Mouse (Mus musculus) MEL (cell line): ENCODE results near the gene BC005537. TPM values are rescaled to one million over a fixed set of nuclear protein-coding genes. Genes with fewer than 3 reads are reported as not detected.
A peak's percentile ranks its signal among the peaks of the same experiment; 100 is the strongest.

Experiments used
- DNase-seq: peaks from one replicate; pipeline ENCODE4 v3.0.0; 2011; ENCODE audit warnings: low read depth, low spot score
- H3K27ac ChIP-seq: 2 replicates; pipeline ENCODE4 v1.5.1; 2012; ENCODE audit warnings: low read depth, mild to moderate bottlenecking, control low read depth, low read length, moderate library complexity; ENCODE audit not compliant: control insufficient read depth
- H3K27me3 ChIP-seq, 2 experiments: fragments of 150-350 bp in 1 of 2; sonication (generic) in 1 of 2; 2 replicates each; pipeline ENCODE4 v1.6.1; 2012; ENCODE audit warnings: low read length in 2 of 2, mild to moderate bottlenecking in 2 of 2, improper control_type of control experiment in 1 of 2, moderate library complexity in 1 of 2; ENCODE audit not compliant: insufficient read depth in 2 of 2, control insufficient read depth in 1 of 2
- H3K36me3 ChIP-seq, 2 experiments: 2 replicates each; pipeline ENCODE4 v1.6.1; 2012 to 2014; ENCODE audit warnings: low read length in 2 of 2, improper control_type of control experiment in 1 of 2, inconsistent platforms in 1 of 2, mild to moderate bottlenecking in 1 of 2; ENCODE audit not compliant: insufficient read depth in 2 of 2, control insufficient read depth in 1 of 2
- H3K4me1 ChIP-seq, 2 experiments: fragments of 150-350 bp in 1 of 2; sonication (generic) in 1 of 2; 2 replicates each; pipeline ENCODE4 v1.6.1; 2012; ENCODE audit warnings: low read length in 2 of 2, improper control_type of control experiment in 1 of 2, mild to moderate bottlenecking in 1 of 2; ENCODE audit not compliant: insufficient read depth in 2 of 2, control insufficient read depth in 1 of 2
- H3K4me3 ChIP-seq, 2 experiments: fragments of 150-350 bp in 1 of 2; sonication (generic) in 1 of 2; 2 replicates each; pipeline ENCODE4 v1.5.1; 2012; ENCODE audit warnings: low read depth in 2 of 2, low read length in 2 of 2, mild to moderate bottlenecking in 2 of 2, moderate library complexity in 2 of 2, control low read depth in 1 of 2, improper control_type of control experiment in 1 of 2; ENCODE audit not compliant: control insufficient read depth in 1 of 2, insufficient read depth in 1 of 2
- H3K79me2 ChIP-seq: 2 replicates; pipeline ENCODE4 v1.6.1; 2012; ENCODE audit warnings: mild to moderate bottlenecking, low read length, moderate library complexity; ENCODE audit not compliant: control insufficient read depth, poor library complexity, insufficient read depth
- H3K9ac ChIP-seq: 2 replicates; pipeline ENCODE4 v1.6.1; 2012; ENCODE audit warnings: low read depth, mild to moderate bottlenecking, control low read depth, low read length, moderate library complexity; ENCODE audit not compliant: control insufficient read depth, poor library complexity, severe bottlenecking
- H3K9me3 ChIP-seq: fragments of 150-350 bp; sonication (generic); replicated peaks from 2 replicates; pipeline ENCODE4 v1.6.1; 2012; ENCODE audit warnings: mild to moderate bottlenecking, low read length, improper control_type of control experiment, moderate library complexity; ENCODE audit not compliant: insufficient read depth
- BHLHE40 ChIP-seq: IDR thresholded peaks from 2 replicates; pipeline ENCODE4 v1.6.1; 2012; ENCODE audit warnings: low read depth, mild to moderate bottlenecking, inconsistent platforms, low read length, improper control_type of control experiment, borderline replicate concordance
- ELF1 ChIP-seq: IDR thresholded peaks from 2 replicates; pipeline ENCODE4 v1.6.1; 2014; ENCODE audit warnings: low read depth, mild to moderate bottlenecking, inconsistent platforms, low read length, improper control_type of control experiment, moderate library complexity
- EP300 ChIP-seq, 2 experiments: IDR thresholded peaks; 2 replicates each; pipeline ENCODE4 v1.6.1; 2011; ENCODE audit warnings: improper control_type of control experiment in 2 of 2, low read length in 2 of 2, low read depth in 1 of 2, mild to moderate bottlenecking in 1 of 2
- ETS1 ChIP-seq: IDR thresholded peaks from 2 replicates; pipeline ENCODE4 v1.6.1; 2012; ENCODE audit warnings: low read depth, mild to moderate bottlenecking, inconsistent platforms, low read length, improper control_type of control experiment, moderate library complexity
- JUND ChIP-seq: IDR thresholded peaks from 2 replicates; pipeline ENCODE4 v1.6.1; 2011; ENCODE audit warnings: low read depth, mild to moderate bottlenecking, improper control_type of control experiment, low read length
- MAFK ChIP-seq: IDR thresholded peaks from 2 replicates; pipeline ENCODE4 v1.6.1; 2011; ENCODE audit warnings: low read depth, mild to moderate bottlenecking, low read length, improper control_type of control experiment, borderline replicate concordance
- MAX ChIP-seq: IDR thresholded peaks from 2 replicates; pipeline ENCODE4 v1.6.1; 2011; ENCODE audit warnings: low read length, improper control_type of control experiment
- MEF2A ChIP-seq: IDR thresholded peaks from 2 replicates; pipeline ENCODE4 v1.6.1; 2014; ENCODE audit warnings: low read depth, mild to moderate bottlenecking, inconsistent platforms, low read length, improper control_type of control experiment; ENCODE audit not compliant: poor library complexity, insufficient replicate concordance, severe bottlenecking; ENCODE audit errors: extremely low read depth
- MXI1 ChIP-seq: IDR thresholded peaks from 2 replicates; pipeline ENCODE4 v1.6.1; 2011; ENCODE audit warnings: mild to moderate bottlenecking, low read depth, low read length, improper control_type of control experiment
- MYB ChIP-seq: IDR thresholded peaks from 2 replicates; pipeline ENCODE4 v1.6.1; 2011; ENCODE audit warnings: mild to moderate bottlenecking, low read depth, low read length, improper control_type of control experiment
- MYC ChIP-seq: IDR thresholded peaks from 2 replicates; pipeline ENCODE4 v1.6.1; 2011; ENCODE audit warnings: low read depth, mild to moderate bottlenecking, low read length, improper control_type of control experiment, moderate library complexity
- POLR2AphosphoS2 ChIP-seq: IDR thresholded peaks from 2 replicates; pipeline ENCODE4 v1.6.1; 2011; ENCODE audit warnings: low read length, improper control_type of control experiment
- POLR2AphosphoS5 ChIP-seq: IDR thresholded peaks from 2 replicates; pipeline ENCODE4 v1.6.1; 2012; ENCODE audit warnings: low read depth, borderline replicate concordance, mild to moderate bottlenecking, inconsistent platforms, low read length, moderate library complexity, mixed read lengths
- RAD21 ChIP-seq: IDR thresholded peaks from 2 replicates; pipeline ENCODE4 v1.6.1; 2011; ENCODE audit warnings: mild to moderate bottlenecking, low read depth, low read length, improper control_type of control experiment
- RCOR1 ChIP-seq: IDR thresholded peaks from 2 replicates; pipeline ENCODE4 v1.6.1; 2012; ENCODE audit warnings: low read depth, mild to moderate bottlenecking, inconsistent platforms, low read length, improper control_type of control experiment
- SIN3A ChIP-seq: IDR thresholded peaks from 2 replicates; pipeline ENCODE4 v1.6.1; 2012; ENCODE audit warnings: low read length, improper control_type of control experiment, inconsistent platforms
- SMC3 ChIP-seq: IDR thresholded peaks from 2 replicates; pipeline ENCODE4 v1.6.1; 2011; ENCODE audit warnings: low read depth, low read length, improper control_type of control experiment
- TAL1 ChIP-seq: IDR thresholded peaks from 2 replicates; pipeline ENCODE4 v1.6.1; 2012; ENCODE audit warnings: mild to moderate bottlenecking, inconsistent platforms, low read length, moderate library complexity, mixed read lengths
- TBP ChIP-seq: IDR thresholded peaks from 2 replicates; pipeline ENCODE4 v1.8.0; 2011; ENCODE audit warnings: low read depth, low read length, improper control_type of control experiment
- TCF12 ChIP-seq: IDR thresholded peaks from 2 replicates; pipeline ENCODE4 v1.6.1; 2014; ENCODE audit warnings: low read depth, mild to moderate bottlenecking, inconsistent platforms, low read length, improper control_type of control experiment, moderate library complexity
- UBTF ChIP-seq: IDR thresholded peaks from 2 replicates; pipeline ENCODE4 v1.6.1; 2012; ENCODE audit warnings: low read depth, mild to moderate bottlenecking, inconsistent platforms, low read length, improper control_type of control experiment, moderate library complexity, borderline replicate concordance; ENCODE audit not compliant: insufficient read depth
- USF1 ChIP-seq: IDR thresholded peaks from 2 replicates; pipeline ENCODE4 v1.6.1; 2014; ENCODE audit warnings: low read depth, mild to moderate bottlenecking, inconsistent platforms, low read length, improper control_type of control experiment, moderate library complexity
- ZC3H11A ChIP-seq: IDR thresholded peaks from 2 replicates; pipeline ENCODE4 v1.6.1; 2012; ENCODE audit warnings: low read depth, mild to moderate bottlenecking, inconsistent platforms, low read length, improper control_type of control experiment
- ZKSCAN1 ChIP-seq: IDR thresholded peaks from 2 replicates; pipeline ENCODE4 v1.6.1; 2012; ENCODE audit warnings: low read depth, mild to moderate bottlenecking, inconsistent platforms, low read length, improper control_type of control experiment, moderate library complexity
- polyA plus RNA-seq, 2 experiments: library from polyadenylated mRNA; stranded (reverse) in 1 of 2; unstranded in 1 of 2; fragments of >175 nt in 1 of 2; fragments of >200 nt in 1 of 2; gene quantifications; 2 replicates each; pipeline versions ENCODE4 v1.2.1 to v1.2.4; 2012; ENCODE audit warnings: low replicate concordance in 2 of 2, low read depth in 1 of 2; ENCODE audit not compliant: insufficient read length in 2 of 2, insufficient read depth in 1 of 2, missing spikeins in 1 of 2
- total RNA-seq: library from RNA; depleted of rRNA; stranded (reverse); fragments of 300-350 nt; gene quantifications from 2 replicates; pipeline ENCODE4 v1.2.3, GENCODE M21; 2012

Gene BC005537
- total and polyA plus RNA-seq, 3 experiments = 32.7 to 62.6 (median 48.8) TPM

DNA sequence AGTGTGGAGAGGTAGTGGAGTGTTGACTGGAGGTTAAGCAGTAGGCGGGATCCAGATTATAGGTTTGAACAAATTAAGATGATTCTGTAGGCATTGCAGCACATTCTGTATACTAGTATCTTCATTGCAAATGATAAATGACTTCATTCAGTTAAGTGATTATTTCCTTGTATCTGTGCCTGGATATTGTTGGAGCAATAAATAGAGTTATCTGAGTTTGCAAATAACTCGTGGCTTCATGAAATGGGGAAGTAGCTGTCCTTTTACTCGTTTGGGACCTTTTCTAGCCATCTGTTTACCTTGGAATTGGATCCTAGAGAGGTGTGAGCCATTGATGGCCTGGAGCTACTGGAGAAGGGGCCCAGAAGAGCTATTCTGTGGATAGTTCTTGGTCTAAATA lies 38.4 kb downstream of the BC005537 start:
- H3K27ac ChIP-seq = no peak overlapping the region
- H3K9me3 ChIP-seq = no peaks in the 10 kb centered on the region
- peaks cover 19% of the 10 kb centered on the region for H3K79me2 ChIP-seq
- peak; percentile 49 for DNase-seq
- H3K27me3 ChIP-seq = no peaks in the 10 kb centered on the region
- peaks cover 5 to 8% of the 10 kb centered on the region in 2 experiments; a peak in 3 of 4 replicates for H3K4me1 ChIP-seq
- H3K4me3 ChIP-seq = no peak overlapping the region
- TF ChIP-seq SMC3 (no peak), JUND (no peak), UBTF (no peak), SIN3A (peak; percentile 49), ETS1 (peak; percentile 41; the same call in 1 of the 2 replicates), TCF12 (peak; percentile 37; the same call in 1 of the 2 replicates), BHLHE40 (no peak), TAL1 (no peak), ZKSCAN1 (no peak), USF1 (no peak), MAFK (no peak), RCOR1 (peak; percentile 44; the same call in 1 of the 2 replicates), ELF1 (0 out of 2 replicates have a peak, but pooled peaks have one; percentile 17), EP300 (IDR thresholded peaks at IDR 0.05; ENCODE audit: low read depth in 1 of 2, low read length in 2 of 2) (peak; percentile 55 to 68; a peak in 3 of 4 replicates), POLR2AphosphoS2 (no peak), TBP (no peak), MAX (0 out of 2 replicates have a peak, but pooled peaks have one; percentile 21), MYC (no peak), MEF2A (no peak), MXI1 (peak; percentile 49; the same call in 1 of the 2 replicates), RAD21 (no peak)
- H3K9ac ChIP-seq = no peak overlapping the region
- peaks cover 24 to 35% of the 10 kb centered on the region in 2 experiments for H3K36me3 ChIP-seq

- H3K4me3 ChIP-seq = no peak overlapping the region
- TF ChIP-seq POLR2AphosphoS5 (no peak), MYB (no peak), ZC3H11A (no peak), MYC (no peak)
- TF ChIP-seq, all 39 proteins: peak for 0
- Histone ChIP-seq H3K4me1 (peaks cover 5 to 8% of the 10 kb centered on the region in 2 experiments; a peak in 3 of 4 replicates), H3K27me3 (no peaks in the 10 kb centered on the region), H3K79me2 (peaks cover 6% of the 10 kb centered on the region; the same call in 1 of the 2 replicates), H3K9ac (no peak overlapping the region), H3K27ac (no peak overlapping the region), H3K9me3 (no peaks in the 10 kb centered on the region), H3K36me3 (peaks cover 19 to 27% of the 10 kb centered on the region in 2 experiments)
- no peak for DNase-seq
Observed at GRCm38 (mm10) chr13:24841702-24842101, 40.2 kb downstream of the BC005537 start.
